In the genomic region with DNA sequence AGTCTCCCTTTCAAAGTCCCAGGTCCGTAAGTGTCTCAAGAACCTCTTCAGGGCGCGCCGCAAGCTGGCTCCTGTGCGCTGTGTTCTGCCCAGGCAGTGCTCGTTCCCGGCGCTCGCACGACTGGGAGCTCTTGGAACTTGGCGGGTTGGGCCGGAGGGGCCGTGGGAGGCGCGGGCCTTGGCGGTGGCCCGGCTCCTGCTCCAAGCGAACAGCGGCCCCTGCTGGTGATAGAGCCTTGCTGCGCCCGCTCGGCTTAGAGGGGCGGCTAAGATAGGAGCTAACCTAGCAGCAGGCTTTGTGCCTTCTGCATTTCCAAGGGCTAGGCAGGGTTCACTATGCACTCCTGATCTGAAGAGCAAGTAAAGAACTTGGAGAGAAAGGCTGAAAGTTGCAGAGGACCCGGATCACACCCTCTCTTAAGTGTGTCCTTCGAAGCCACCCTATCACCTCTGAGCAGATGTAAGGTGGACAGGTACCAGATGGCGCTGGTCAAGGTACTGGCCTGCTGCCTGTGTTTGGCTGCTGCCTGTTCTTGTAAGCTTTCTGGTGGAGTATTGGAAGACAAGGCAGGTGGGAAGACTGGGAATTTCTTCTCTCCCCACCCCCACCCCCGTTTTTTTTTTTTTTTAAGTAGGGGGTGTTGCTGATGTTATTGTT, we compare ENCODE assay signal across 9 mouse cellular contexts. TPM values are rescaled to one million over a fixed set of nuclear protein-coding genes. Genes with fewer than 3 reads are reported as not detected.
DNase-seq lines count a peak whose midpoint lies in the region; ATAC-seq lines count a peak whose summit lies in the region.
"Had no signal": no experiment of that assay in that cellular context is flagged by ENCODE, and none has a peak within 500 bp of the region (broad histone marks: within the 10 kb centered on the region; RNA-seq: fewer than 3 reads in every experiment).

Rprm (minus strand) TSS at position 123 of the 658 bp plus-strand sequence.

- 6% methylated on average over 26 of the region's 27 CpGs for WGBS in hindbrain, embryonic 14.5 days

- H3K4me1 ChIP-seq in hindbrain, embryonic 14.5 days (replicated peaks; ENCODE audit: control insufficient read depth, insufficient read depth, low read length) = peaks cover 10% of the 10 kb centered on the region

- peak within 1 kb of the TSS; percentile 66 for H3K9ac ChIP-seq in hindbrain, embryonic 14.5 days

- peak within 1 kb of the TSS; percentile 72 for H3K27ac ChIP-seq in hindbrain, embryonic 14.5 days

- no peaks in the 10 kb centered on the region for H3K36me3 ChIP-seq in hindbrain, embryonic 14.5 days (replicated peaks; ENCODE audit: control insufficient read depth, insufficient read depth)
- H3K36me3 ChIP-seq: G1E had no signal

- H3K4me3 ChIP-seq in hindbrain, embryonic 14.5 days (replicated peaks; ENCODE audit: low read length) = peak within 1 kb of the TSS; percentile 61

- H3K4me2 ChIP-seq in hindbrain, embryonic 14.5 days (replicated peaks) = peak within 1 kb of the TSS; percentile 88

- H3K27me3 ChIP-seq in hindbrain, embryonic 14.5 days (ENCODE audit: control insufficient read depth, insufficient read depth, low read length) = no peaks in the 10 kb centered on the region

- DNase-seq in R1 (ENCODE audit: low read depth, low spot score) = peak; percentile 91
- peak; percentile 96 to 98 for DNase-seq in cerebellum, postnatal 25 days
- peak; percentile 76 for DNase-seq in gastrocnemius, adult 18-20 months (ENCODE audit: low spot score)
- peak; percentile 96 for DNase-seq in hindbrain, embryonic 14.5 days (ENCODE audit: low spot score)
- peak; percentile 96 to 98 for DNase-seq in layer of hippocampus, postnatal 25 days (ENCODE audit: extremely low spot score in 1 of 2, low spot score in 1 of 2)
- peak; percentile 89 for DNase-seq in lung, postnatal 10 days
- peak; percentile 94 for DNase-seq in retina, postnatal 1 day
- peak; percentile 80 for DNase-seq in thymus, postnatal 4 days

- no peaks in the 10 kb centered on the region for H3K9me3 ChIP-seq in hindbrain, embryonic 14.5 days (ENCODE audit: control insufficient read depth, low read length)

- peak; percentile 93 for ATAC-seq in hindbrain, embryonic 14.5 days (ENCODE audit: low FRiP score)

RNA-seq across cellular contexts. Expression of gene Rprm, which starts in this region (rescaled TPM):
- under 1 TPM in 1 of 2 experiments, not detected in 1; 0.19 TPM for total RNA-seq in gastrocnemius, adult 18-20 months (2021)
- 68.0 and 83.1 TPM in 2 replicates for polyA plus RNA-seq in hindbrain, embryonic 14.5 days (2014; fragmentation: Nextera tagmentation; extraction: Ambion mirVana)
- 10 to 100 TPM; 39.4 to 50.9 TPM for total RNA-seq in layer of hippocampus, postnatal 25 days (2021)
- total RNA-seq: G1E had no signal
- polyA plus RNA-seq: G1E had no signal

Comparison
In these comparisons a context has a peak if more than half of its experiments do, and no peak if none do; other contexts are left out.
1. Peak in every context shown above with its lines: DNase-seq, ATAC-seq, H3K4me3 ChIP-seq and H3K27ac ChIP-seq.
2. RNA of gene Rprm (total RNA-seq): 39.4 to 50.9 TPM in layer of hippocampus, postnatal 25 days; 0.19 TPM in gastrocnemius, adult 18-20 months; every median in the first group is over 10 times any median in the second.
3. Peak in DNase-seq in gastrocnemius, adult 18-20 months; RNA of the gene not detected or under 1 TPM.